Mouse (Mus musculus): ENCODE measurements around the gene Ank3.
A peak's percentile ranks its signal among the peaks of the same experiment; 100 is the strongest.

Gene Ank3

GRCm38 (mm10) chr10:69762977-69763376, 364.4 kb downstream of the Ank3 start:
- no peak overlapping the region for H3K4me3 ChIP-seq (replicated peaks; ENCODE audit: low read length)
- TF ChIP-seq NANOG (IDR thresholded peaks at IDR 0.05; ENCODE audit: borderline replicate concordance, low read length) (no peak), CTCF (conservative IDR thresholded peaks at IDR 0.05; ENCODE audit: low read length) (no peak), POU5F1 (IDR thresholded peaks at IDR 0.05; ENCODE audit: borderline replicate concordance, low read length) (no peak)
- no peaks in the 10 kb centered on the region for H3K9me3 ChIP-seq (ENCODE audit: low read length)
- no peaks in the 10 kb centered on the region for H3K4me1 ChIP-seq (replicated peaks; ENCODE audit: low read depth, low read length)
- H3K36me3 ChIP-seq (ENCODE audit: insufficient read depth, low read length), result no peaks in the 10 kb centered on the region
- H3K27me3 ChIP-seq (ENCODE audit: insufficient read depth, low read length), result no peaks in the 10 kb centered on the region

GRCm38 (mm10) chr10:69764402-69764801, 365.8 kb downstream of the Ank3 start:
- TF ChIP-seq NANOG (IDR thresholded peaks at IDR 0.05; ENCODE audit: borderline replicate concordance, low read length) (no peak), POU5F1 (IDR thresholded peaks at IDR 0.05; ENCODE audit: borderline replicate concordance, low read length) (no peak), CTCF (conservative IDR thresholded peaks at IDR 0.05; ENCODE audit: low read length) (no peak)
- no peak overlapping the region for H3K4me3 ChIP-seq (replicated peaks; ENCODE audit: low read length)
- H3K36me3 ChIP-seq (ENCODE audit: insufficient read depth, low read length), result no peaks in the 10 kb centered on the region
- no peaks in the 10 kb centered on the region for H3K27me3 ChIP-seq (ENCODE audit: insufficient read depth, low read length)
- 0 out of 2 replicates have a peak, but pooled peaks cover 3% of the 10 kb centered on the region for H3K4me1 ChIP-seq (replicated peaks; ENCODE audit: low read depth, low read length)
- no peaks in the 10 kb centered on the region for H3K9me3 ChIP-seq (ENCODE audit: low read length)

GRCm38 (mm10) chr10:69777065-69777645, 378.6 kb downstream of the Ank3 start:
- Histone ChIP-seq H3K27me3 (ENCODE audit: insufficient read depth, low read length) (peaks cover 2% of the 10 kb centered on the region; the same call in 1 of the 2 replicates), H3K4me3 (replicated peaks; ENCODE audit: low read length) (no peak overlapping the region), H3K9me3 (ENCODE audit: low read length) (no peaks in the 10 kb centered on the region), H3K4me1 (replicated peaks; ENCODE audit: low read depth, low read length) (peaks cover 17% of the 10 kb centered on the region; the same call in 1 of the 2 replicates), H3K36me3 (ENCODE audit: insufficient read depth, low read length) (no peaks in the 10 kb centered on the region)
- TF ChIP-seq CTCF (conservative IDR thresholded peaks at IDR 0.05; ENCODE audit: low read length) (no peak), POU5F1 (IDR thresholded peaks at IDR 0.05; ENCODE audit: borderline replicate concordance, low read length) (no peak), NANOG (IDR thresholded peaks at IDR 0.05; ENCODE audit: borderline replicate concordance, low read length) (no peak)

- Histone ChIP-seq H3K27me3 (ENCODE audit: insufficient read depth, low read length) (peaks cover 2% of the 10 kb centered on the region; the same call in 1 of the 2 replicates), H3K36me3 (ENCODE audit: insufficient read depth, low read length) (no peaks in the 10 kb centered on the region), H3K4me1 (replicated peaks; ENCODE audit: low read depth, low read length) (peaks cover 17% of the 10 kb centered on the region; the same call in 1 of the 2 replicates), H3K4me3 (replicated peaks; ENCODE audit: low read length) (no peak overlapping the region), H3K9me3 (ENCODE audit: low read length) (no peaks in the 10 kb centered on the region)
- no peak for TF ChIP-seq CTCF (conservative IDR thresholded peaks at IDR 0.05; ENCODE audit: low read length)
These were observed 379.2 kb downstream of the Ank3 start for GRCm38 (mm10) chr10:69777736-69778135.

- H3K36me3 ChIP-seq (ENCODE audit: insufficient read depth, low read length), result no peaks in the 10 kb centered on the region
- no peak for TF ChIP-seq CTCF (conservative IDR thresholded peaks at IDR 0.05; ENCODE audit: low read length)
- H3K27me3 ChIP-seq (ENCODE audit: insufficient read depth, low read length), result peaks cover 2% of the 10 kb centered on the region; the same call in 1 of the 2 replicates
- H3K9me3 ChIP-seq (ENCODE audit: low read length), result no peaks in the 10 kb centered on the region
- no peak overlapping the region for H3K4me3 ChIP-seq (replicated peaks; ENCODE audit: low read length)
- peaks cover 17% of the 10 kb centered on the region; the same call in 1 of the 2 replicates for H3K4me1 ChIP-seq (replicated peaks; ENCODE audit: low read depth, low read length)
These were observed 380.7 kb downstream of the Ank3 start for GRCm38 (mm10) chr10:69779246-69779645.

GRCm38 (mm10) chr10:69781491-69781890, 382.9 kb downstream of the Ank3 start:
- no peak overlapping the region for H3K4me3 ChIP-seq (replicated peaks; ENCODE audit: low read length)
- H3K9me3 ChIP-seq (ENCODE audit: low read length), result no peaks in the 10 kb centered on the region
- H3K36me3 ChIP-seq (ENCODE audit: insufficient read depth, low read length), result no peaks in the 10 kb centered on the region
- TF ChIP-seq NANOG (IDR thresholded peaks at IDR 0.05; ENCODE audit: borderline replicate concordance, low read length), result no peak
- TF ChIP-seq CTCF (conservative IDR thresholded peaks at IDR 0.05; ENCODE audit: low read length), result peak; percentile 78
- H3K4me1 ChIP-seq (replicated peaks; ENCODE audit: low read depth, low read length), result peaks cover 25% of the 10 kb centered on the region
- H3K27me3 ChIP-seq (ENCODE audit: insufficient read depth, low read length), result peaks cover 2% of the 10 kb centered on the region; the same call in 1 of the 2 replicates

GRCm38 (mm10) chr10:69785235-69785634, 386.7 kb downstream of the Ank3 start:
- TF ChIP-seq NANOG (IDR thresholded peaks at IDR 0.05; ENCODE audit: borderline replicate concordance, low read length), result no peak
- TF ChIP-seq CTCF (conservative IDR thresholded peaks at IDR 0.05; ENCODE audit: low read length), result no peak
- TF ChIP-seq POU5F1 (IDR thresholded peaks at IDR 0.05; ENCODE audit: borderline replicate concordance, low read length), result no peak
- Histone ChIP-seq H3K27me3 (ENCODE audit: insufficient read depth, low read length) (no peaks in the 10 kb centered on the region), H3K36me3 (ENCODE audit: insufficient read depth, low read length) (no peaks in the 10 kb centered on the region), H3K4me3 (replicated peaks; ENCODE audit: low read length) (no peak overlapping the region), H3K4me1 (replicated peaks; ENCODE audit: low read depth, low read length) (peaks cover 12% of the 10 kb centered on the region), H3K9me3 (ENCODE audit: low read length) (no peaks in the 10 kb centered on the region)

- Histone ChIP-seq H3K9me3 (ENCODE audit: low read length) (no peaks in the 10 kb centered on the region), H3K27me3 (ENCODE audit: insufficient read depth, low read length) (no peaks in the 10 kb centered on the region), H3K4me3 (replicated peaks; ENCODE audit: low read length) (no peak overlapping the region), H3K4me1 (replicated peaks; ENCODE audit: low read depth, low read length) (peaks cover 12% of the 10 kb centered on the region), H3K36me3 (ENCODE audit: insufficient read depth, low read length) (no peaks in the 10 kb centered on the region)
- TF ChIP-seq NANOG (IDR thresholded peaks at IDR 0.05; ENCODE audit: borderline replicate concordance, low read length) (no peak), POU5F1 (IDR thresholded peaks at IDR 0.05; ENCODE audit: borderline replicate concordance, low read length) (no peak), CTCF (conservative IDR thresholded peaks at IDR 0.05; ENCODE audit: low read length) (no peak)
These were observed 387.1 kb downstream of the Ank3 start for GRCm38 (mm10) chr10:69785692-69786091.

All from E14TG2a.4 (cell line).